Mouse (Mus musculus) granulocyte monocyte progenitor cell, adult 5-6 weeks (primary cell): ENCODE data around the gene Srebf2. TPM values are rescaled to one million over a fixed set of nuclear protein-coding genes. Genes with fewer than 3 reads are reported as not detected.
"Not testable (repeated sequence)": the region's sequence is repeated elsewhere in the genome, so short reads cannot be mapped to it uniquely, and the experiment has no call there.

Experiments
- ATAC-seq: replicated peaks from 2 replicates; pipeline ENCODE4 v1.8.0; 2016; ENCODE audit warnings: mild to moderate bottlenecking, moderate TSS enrichment, inconsistent platforms; ENCODE audit not compliant: poor library complexity, severe bottlenecking
- total RNA-seq, 2 experiments: library from RNA; stranded (forward) in 1 of 2; stranded (reverse) in 1 of 2; fragments of 200-712, 200-1000 nt in 1 of 2; fragments of >200 nt in 1 of 2; fragmentation: Nextera tagmentation in 1 of 2; gene quantifications; 2 replicates each; pipeline ENCODE4 v1.2.3; 2014 to 2017

Gene Srebf2
- total RNA-seq (2014; fragmentation: Nextera tagmentation) = 19.0 and 24.3 TPM in 2 replicates
- 16.5 and 17.5 TPM in 2 replicates for total RNA-seq (2017)

DNA sequence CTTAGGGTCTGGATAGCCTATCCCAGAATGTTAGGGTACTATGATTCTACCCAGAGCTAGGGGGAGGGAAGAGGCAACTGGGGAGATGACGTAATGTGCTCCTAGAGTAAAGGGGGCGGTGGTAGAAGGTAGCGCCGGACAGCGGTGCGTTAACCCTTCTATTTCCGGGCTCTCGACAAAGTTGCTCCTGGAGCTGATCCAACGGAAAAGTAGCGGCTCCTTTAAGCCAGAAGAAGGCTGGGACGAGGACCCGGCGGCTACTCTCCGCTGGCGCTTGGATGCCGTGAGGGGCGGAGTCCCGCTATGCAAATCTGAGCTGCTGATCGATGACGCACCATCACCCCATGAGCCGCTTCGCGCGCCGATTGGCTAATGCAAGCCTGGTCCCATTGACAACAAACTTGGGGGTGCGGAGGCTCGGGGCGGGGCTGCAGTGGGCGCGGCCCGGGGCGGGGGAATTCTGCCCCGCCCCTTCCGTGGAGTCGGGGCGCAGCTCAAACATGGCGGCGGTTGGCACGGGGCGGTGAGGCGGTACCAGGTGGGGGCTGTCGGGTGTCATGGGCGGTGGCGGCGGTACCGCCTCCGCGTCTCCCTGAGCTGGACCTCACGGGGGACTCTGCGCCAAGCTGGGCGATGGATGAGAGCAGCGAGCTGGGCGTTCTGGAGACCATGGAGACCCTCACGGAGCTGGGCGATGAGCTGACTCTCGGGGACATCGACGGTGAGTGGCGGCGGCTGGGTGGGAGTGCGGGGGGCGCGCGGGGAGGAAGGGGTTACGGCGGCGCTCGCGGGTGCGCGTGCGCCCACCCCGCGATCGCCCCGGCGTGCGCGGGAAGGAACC is at the start of gene Srebf2:
TSS of gene Srebf2 (plus strand) at position 412 of the 841 bp plus-strand sequence.
- peak; percentile 92 for ATAC-seq

DNA sequence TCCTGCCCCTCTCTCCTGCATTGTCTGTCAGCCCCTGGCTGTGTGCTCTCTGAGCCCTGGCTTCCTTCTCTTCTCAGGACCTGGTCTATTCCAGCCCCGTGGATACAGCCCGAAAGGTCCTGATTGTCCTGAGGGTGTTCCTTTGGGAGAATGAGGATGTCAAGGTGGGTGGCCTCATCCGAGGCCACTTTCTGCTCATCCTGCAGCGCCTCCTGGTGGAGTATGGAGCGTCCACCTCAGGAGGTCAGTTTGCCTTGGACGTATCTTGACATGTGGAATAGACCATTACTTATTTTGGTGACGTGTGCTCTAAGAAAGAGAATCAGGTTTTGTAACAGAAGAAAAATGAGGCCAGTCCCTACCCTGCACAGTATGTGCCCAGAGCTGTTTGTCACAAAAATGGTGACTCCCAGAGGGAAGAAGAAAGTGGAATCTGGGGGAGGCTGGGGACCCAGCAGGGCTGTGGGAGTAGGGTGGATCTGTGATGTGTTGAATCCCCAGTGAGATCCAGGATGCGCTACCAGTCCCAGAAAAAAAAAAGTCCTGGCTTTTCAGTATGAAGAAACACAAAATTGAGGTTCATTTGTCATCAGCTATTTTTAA is 39.9 kb upstream of the Srebf2 start:
- peak; percentile 46 for ATAC-seq

DNA sequence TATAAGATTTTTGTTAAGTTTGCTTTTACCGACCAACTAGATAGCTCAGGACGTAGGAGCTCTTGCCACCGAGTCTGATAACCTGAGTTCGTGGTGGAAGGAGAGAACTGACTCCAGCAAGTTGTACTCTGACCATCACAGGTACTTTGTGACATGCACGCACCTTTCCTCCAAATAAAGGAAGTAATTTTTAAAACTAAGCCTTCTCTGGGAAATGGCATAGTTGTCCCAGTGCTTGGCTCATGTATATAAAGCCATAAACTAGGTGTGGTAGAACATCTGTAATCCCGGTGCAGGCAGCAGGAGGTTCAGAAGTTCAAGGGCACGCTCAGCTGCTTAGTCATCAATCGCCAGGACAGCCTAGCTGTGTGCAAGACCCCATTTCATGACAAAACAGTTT is 26.4 kb upstream of the Srebf2 start:
- no peak for ATAC-seq

- ATAC-seq = not testable (repeated sequence)
Measured at GRCm38 (mm10) chr15:82126690-82127089, 20.3 kb upstream of the Srebf2 start.

DNA sequence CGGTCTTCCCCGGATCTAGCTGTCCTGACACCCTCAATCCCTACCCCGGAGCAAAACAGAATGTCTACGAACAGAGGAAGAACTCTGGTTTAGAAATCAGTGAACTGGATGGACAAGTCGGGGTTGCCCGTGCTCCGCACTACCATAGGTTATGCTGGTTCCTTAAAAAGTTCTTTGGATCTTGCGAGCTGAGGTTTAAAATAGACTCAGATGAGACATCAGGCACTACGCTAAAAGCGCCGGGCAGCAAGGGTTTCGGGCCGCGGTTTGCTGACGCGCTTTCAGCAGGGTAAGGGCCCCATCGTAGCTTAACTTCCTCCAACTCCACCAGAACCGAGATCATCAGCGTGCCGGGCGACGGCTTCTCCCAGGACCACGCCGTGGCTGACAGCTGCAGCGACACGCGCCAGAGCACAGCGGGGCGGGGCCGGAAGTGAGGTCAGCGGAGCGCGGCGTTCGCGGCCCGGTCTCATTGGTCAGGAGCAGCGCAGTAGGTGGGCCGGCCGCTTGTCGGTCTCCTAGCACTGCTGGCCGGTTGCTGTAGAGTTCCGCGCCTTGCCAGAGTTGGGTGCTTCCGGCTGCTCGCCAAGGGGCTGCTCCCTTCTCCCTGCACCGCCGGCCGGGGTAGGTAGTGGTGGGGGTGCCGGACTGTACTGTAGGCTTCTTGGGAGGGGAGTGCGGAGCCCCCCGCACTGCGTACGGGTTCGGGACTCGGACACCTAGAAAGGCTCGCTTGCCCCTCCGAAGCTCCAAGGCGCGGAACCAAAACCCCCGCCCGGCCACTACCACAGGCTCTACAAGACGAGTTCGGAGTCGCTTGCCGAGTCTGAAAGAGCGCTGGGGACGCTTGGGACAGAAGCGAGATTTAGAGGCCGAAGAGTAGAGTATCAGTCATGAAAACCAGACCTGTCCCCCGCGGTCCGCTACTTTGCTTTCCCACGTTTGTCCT is 19.3 kb upstream of the Srebf2 start, which contains the start of gene Ccdc134:
TSS of gene Ccdc134 (plus strand) at position 497 of the 949 bp plus-strand sequence.
- ATAC-seq = peak; percentile 96

GRCm38 (mm10) chr15:82128398-82128797 is 18.6 kb upstream of the Srebf2 start:
- ATAC-seq = no peak

DNA sequence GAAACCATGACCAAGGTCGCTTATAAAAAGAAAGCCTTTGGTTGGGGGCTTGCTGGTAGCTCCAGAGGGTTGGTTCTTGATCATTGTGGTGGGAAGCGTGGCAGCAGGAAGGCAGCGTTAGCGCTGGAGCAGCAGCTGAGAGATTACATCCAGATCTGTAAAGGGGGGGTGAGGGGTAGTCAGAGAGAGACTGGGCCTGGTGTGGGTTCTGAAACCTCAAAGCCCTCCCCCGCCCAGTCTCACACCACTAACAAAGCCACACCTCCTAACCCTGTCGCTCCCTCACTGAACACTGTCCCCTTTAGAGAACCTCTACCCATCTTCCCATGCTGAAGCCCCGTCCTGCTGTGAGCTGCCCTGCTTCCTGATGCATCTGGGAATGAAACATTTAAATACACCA is 16.4 kb upstream of the Srebf2 start:
- ATAC-seq = no peak; the same call in 1 of the 2 replicates

DNA sequence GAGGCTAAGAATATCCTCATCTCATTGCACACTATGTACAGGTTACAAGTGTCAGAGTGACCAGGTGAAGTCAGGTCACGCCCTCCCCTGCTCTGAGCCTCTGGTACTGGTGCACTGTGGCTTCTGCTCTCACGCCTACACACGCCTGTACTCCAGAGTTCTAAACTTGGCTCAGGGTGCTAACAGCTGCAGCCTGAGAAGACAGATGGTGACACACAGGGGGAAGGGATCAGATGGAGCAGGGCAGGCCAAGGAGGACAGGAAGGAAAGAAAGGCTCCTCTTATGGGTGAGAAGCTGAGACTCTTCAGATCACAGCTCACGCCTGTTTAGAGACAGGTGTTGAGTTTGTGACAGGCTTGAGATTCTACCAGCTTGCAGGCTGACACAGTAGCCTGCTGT is 11.6 kb upstream of the Srebf2 start:
- no peak for ATAC-seq

GRCm38 (mm10) chr15:82138565-82138964 is 8.4 kb upstream of the Srebf2 start:
- ATAC-seq = peak; percentile 83

GRCm38 (mm10) chr15:82139196-82139595 is 7.8 kb upstream of the Srebf2 start:
- ATAC-seq = no peak

GRCm38 (mm10) chr15:82140355-82140754 is 6.6 kb upstream of the Srebf2 start:
- ATAC-seq = no peak

DNA sequence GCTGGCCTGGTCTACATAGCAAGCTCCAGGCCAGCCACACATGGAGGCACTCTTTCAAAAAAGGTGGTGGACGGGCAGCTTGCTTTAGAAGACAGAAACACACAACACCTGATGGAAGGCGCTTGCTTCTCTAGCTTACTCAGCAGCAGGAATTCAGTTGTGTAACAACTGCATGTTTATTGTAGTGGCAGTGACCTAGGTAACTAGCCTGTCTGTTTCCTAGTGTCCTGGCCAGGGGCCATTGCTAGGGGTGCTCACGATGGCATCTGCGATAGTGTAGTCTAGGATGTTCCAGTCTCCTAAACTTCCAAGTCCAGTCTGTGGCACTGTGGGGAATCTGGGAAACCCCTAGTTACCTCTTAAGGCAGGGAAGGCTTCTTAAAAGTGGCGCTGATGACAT is 2.8 kb upstream of the Srebf2 start:
- no peak for ATAC-seq

DNA sequence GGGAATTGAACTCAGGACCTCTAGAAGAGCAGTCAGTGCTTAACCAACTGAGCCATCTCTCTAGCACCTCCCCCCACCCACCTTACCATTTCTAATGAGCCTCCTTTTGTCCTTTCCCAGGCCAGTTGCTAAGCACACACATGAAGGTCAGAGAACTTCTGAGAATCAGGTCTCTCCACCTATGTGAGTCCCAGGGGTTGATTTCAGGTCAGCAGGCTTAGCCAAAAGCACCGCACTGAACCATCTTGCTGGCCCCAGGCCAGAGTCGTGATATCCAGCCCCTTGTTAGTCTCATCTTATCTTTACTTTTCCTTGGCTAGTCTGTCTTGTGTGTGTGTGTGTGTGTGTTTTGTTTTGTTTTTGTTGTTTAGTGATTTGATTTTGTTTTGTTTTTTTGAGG is 1.6 kb upstream of the Srebf2 start:
- ATAC-seq = no peak

DNA sequence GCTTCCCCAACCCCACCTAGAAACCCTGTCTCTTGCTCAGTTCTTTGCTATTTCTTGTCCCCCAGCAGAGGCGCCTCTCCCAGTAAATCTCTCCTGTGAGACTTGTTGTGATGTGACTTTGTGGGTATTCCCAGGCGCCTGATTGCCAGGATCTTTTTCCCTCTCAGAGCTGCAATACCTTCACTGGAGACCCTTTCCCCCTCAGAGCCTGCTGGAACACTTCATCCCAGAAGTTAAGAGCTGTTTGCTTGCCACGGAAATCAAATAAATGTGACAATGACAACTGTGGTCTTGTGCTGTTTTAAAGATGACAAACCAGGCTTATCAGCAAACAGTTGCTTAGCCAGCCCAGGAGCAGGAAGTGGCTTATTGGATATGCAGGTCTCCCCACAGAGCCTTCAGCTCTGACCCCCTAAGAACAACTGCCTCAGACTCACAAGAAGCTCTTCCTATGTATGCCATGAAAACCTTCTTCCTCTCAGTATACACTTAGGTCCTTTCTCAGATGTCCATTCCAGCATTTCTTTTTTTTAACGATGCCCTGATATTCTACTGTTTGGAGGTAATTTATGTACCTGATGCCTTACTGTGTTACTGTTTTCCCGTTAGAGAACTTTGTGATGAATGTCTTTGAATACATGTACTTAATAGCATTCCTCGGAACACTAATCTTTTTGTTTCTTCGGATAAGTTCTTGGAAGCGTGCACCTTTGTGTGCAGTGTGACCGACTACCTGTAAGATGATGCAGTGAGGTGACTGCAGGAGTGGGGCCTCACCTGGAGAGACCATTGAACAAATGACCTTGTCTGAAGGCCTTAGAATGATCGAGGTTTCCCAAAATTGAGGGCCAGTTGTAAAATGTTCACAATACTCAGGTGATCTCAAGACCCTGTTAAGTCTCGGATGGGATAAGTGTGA is 871 bp upstream of the Srebf2 start:
- ATAC-seq = no peak

- no peak for ATAC-seq
Measured at GRCm38 (mm10) chr15:82147611-82148111, 680 bp downstream of the Srebf2 start.

GRCm38 (mm10) chr15:82148510-82148911 is 1.5 kb downstream of the Srebf2 start:
- no peak for ATAC-seq

- no peak for ATAC-seq
Measured at GRCm38 (mm10) chr15:82150042-82150441, 3.1 kb downstream of the Srebf2 start.

GRCm38 (mm10) chr15:82151176-82151575 is 4.2 kb downstream of the Srebf2 start:
- ATAC-seq = no peak

DNA sequence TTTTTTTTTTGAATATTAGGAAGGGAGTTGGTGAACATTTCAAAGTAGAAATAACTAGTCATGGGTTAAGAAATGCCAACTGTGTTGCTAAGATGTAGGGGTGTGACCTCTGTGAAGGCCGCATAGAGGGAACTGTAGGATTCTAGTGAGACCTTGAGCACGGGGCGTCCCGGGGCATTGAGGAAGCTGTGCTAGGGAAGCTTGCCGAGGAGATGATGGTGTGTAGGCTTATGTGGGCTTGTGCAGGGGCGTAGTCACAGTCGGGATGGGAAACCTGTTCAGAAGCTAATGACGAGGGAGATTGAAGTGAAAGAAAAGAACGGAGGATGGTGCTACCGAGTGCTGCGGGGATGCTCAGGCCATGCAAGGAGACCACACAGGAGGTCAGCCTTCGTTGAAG is 5.0 kb downstream of the Srebf2 start:
- peak; percentile 33 for ATAC-seq
